Comparison of ENCODE assay signal across 20 mouse cellular contexts in genomic region chr16:22379342-22379741, GRCm38 (mm10).
"Had no signal": no experiment of that assay in that cellular context is flagged by ENCODE, and none has a peak within 500 bp of the region (broad histone marks: within the 10 kb centered on the region; RNA-seq: fewer than 3 reads in every experiment).

No protein-coding gene starts in this region.

- H3K4me1 ChIP-seq: liver, embryonic 13.5 days; liver, embryonic 15.5 days; midbrain, embryonic 15.5 days had no signal

- H3K9me3 ChIP-seq: liver, embryonic 13.5 days; liver, embryonic 15.5 days; lung, embryonic 15.5 days; midbrain, embryonic 10.5 days; midbrain, embryonic 13.5 days; midbrain, embryonic 15.5 days; neural tube, embryonic 13.5 days; neural tube, embryonic 15.5 days had no signal

- H3K27ac ChIP-seq: liver, embryonic 13.5 days; liver, embryonic 15.5 days; midbrain, embryonic 10.5 days; midbrain, embryonic 13.5 days; midbrain, embryonic 15.5 days; neural tube, embryonic 15.5 days had no signal

- H3K4me3 ChIP-seq: liver, embryonic 13.5 days; liver, embryonic 15.5 days; lung, embryonic 15.5 days; midbrain, embryonic 10.5 days; midbrain, embryonic 13.5 days; midbrain, embryonic 15.5 days; myocyte; neural tube, embryonic 13.5 days; neural tube, embryonic 15.5 days had no signal

- ATAC-seq: liver, postnatal 0 days; midbrain, embryonic 13.5 days; midbrain, embryonic 15.5 days had no signal

- DNase-seq: liver; liver, embryonic 13.5 days; liver, postnatal 0 days; retina, postnatal 1 day; right cerebral cortex, adult 18-20 months; right cerebral cortex, postnatal 25 days; right cerebral cortex, postnatal 4 days; spleen, adult 18-20 months; thymus, adult 18-20 months; thymus, postnatal 25 days; thymus, postnatal 4 days had no signal

- H3K9ac ChIP-seq: liver, embryonic 13.5 days; liver, embryonic 15.5 days; liver, postnatal 0 days; lung, embryonic 15.5 days; midbrain, embryonic 13.5 days; midbrain, embryonic 15.5 days; neural tube, embryonic 13.5 days; neural tube, embryonic 15.5 days had no signal

- H3K4me2 ChIP-seq: liver, embryonic 11.5 days; liver, embryonic 13.5 days; liver, embryonic 15.5 days; lung, embryonic 15.5 days; midbrain, embryonic 13.5 days; midbrain, embryonic 15.5 days; neural tube, embryonic 13.5 days; neural tube, embryonic 15.5 days had no signal

- H3K27me3 ChIP-seq: liver, embryonic 13.5 days; liver, embryonic 15.5 days; lung, embryonic 15.5 days; midbrain, embryonic 13.5 days; midbrain, embryonic 15.5 days; neural tube, embryonic 13.5 days; neural tube, embryonic 15.5 days had no signal

- H3K36me3 ChIP-seq: midbrain, embryonic 13.5 days; midbrain, embryonic 15.5 days; neural tube, embryonic 13.5 days; neural tube, embryonic 15.5 days had no signal
